Mouse (Mus musculus) small intestine, adult 2 months (tissue): Measurements from ENCODE around the gene Nfu1. TPM values are rescaled to one million over a fixed set of nuclear protein-coding genes. Genes with fewer than 3 reads are reported as not detected.

Experiments used
- H3K27ac ChIP-seq: fragments of 200-500 bp; 2 replicates; pipeline ENCODE4 v1.5.1; 2012; ENCODE audit warnings: low read depth, low read length, control low read depth, inconsistent platforms; ENCODE audit not compliant: insufficient read depth
- H3K27me3 ChIP-seq: fragments of 200-500 bp; 2 replicates; pipeline ENCODE4 v1.6.1; 2012; ENCODE audit warnings: mild to moderate bottlenecking, moderate library complexity, low read length, inconsistent platforms; ENCODE audit not compliant: control insufficient read depth, insufficient read depth
- H3K36me3 ChIP-seq: fragments of 200-500 bp; 2 replicates; pipeline ENCODE4 v1.6.1; 2012; ENCODE audit warnings: mild to moderate bottlenecking, low read length, control low read depth, inconsistent platforms; ENCODE audit not compliant: control insufficient read depth, insufficient read depth
- H3K4me1 ChIP-seq: fragments of 200-500 bp; 2 replicates; pipeline ENCODE4 v1.6.1; 2012; ENCODE audit warnings: low read length, inconsistent platforms, mixed read lengths; ENCODE audit not compliant: control insufficient read depth, insufficient read depth, insufficient read length
- H3K4me3 ChIP-seq: fragments of 200-500 bp; 2 replicates; pipeline ENCODE4 v1.5.1; 2012; ENCODE audit warnings: low read depth, mild to moderate bottlenecking, control low read depth, inconsistent platforms, low read length, moderate library complexity
- CTCF ChIP-seq: fragments of 200-500 bp; IDR thresholded peaks from 2 replicates; pipeline ENCODE4 v1.5.1; 2012; ENCODE audit warnings: low read depth, mild to moderate bottlenecking, control low read depth, inconsistent platforms, low read length, moderate library complexity, mixed read lengths; ENCODE audit not compliant: insufficient replicate concordance, insufficient read length; ENCODE audit errors: extremely low read depth
- POLR2A ChIP-seq: fragments of 200-500 bp; IDR thresholded peaks from 2 replicates; pipeline ENCODE4 v1.6.1; 2012; ENCODE audit warnings: low read depth, mild to moderate bottlenecking, control low read depth, inconsistent platforms, low read length, moderate library complexity
- whole genome bisulfite sequencing: fragments of 180-500 bp; shearing (Covaris S2); methylation state at CpG from one replicate; pipeline ENCODE4 v1.1.7; 2018; 5-methylcytosine and 5-hydroxymethylcytosine counted together
- polyA plus RNA-seq: library from polyadenylated mRNA; depleted of rRNA; stranded (reverse); fragments of >200 nt; gene quantifications from 2 replicates; pipeline ENCODE4 v1.2.3, GENCODE M21; 2012; rRNA removed

The Nfu1 gene
- 12.9 and 36.3 TPM in 2 replicates for polyA plus RNA-seq

DNA sequence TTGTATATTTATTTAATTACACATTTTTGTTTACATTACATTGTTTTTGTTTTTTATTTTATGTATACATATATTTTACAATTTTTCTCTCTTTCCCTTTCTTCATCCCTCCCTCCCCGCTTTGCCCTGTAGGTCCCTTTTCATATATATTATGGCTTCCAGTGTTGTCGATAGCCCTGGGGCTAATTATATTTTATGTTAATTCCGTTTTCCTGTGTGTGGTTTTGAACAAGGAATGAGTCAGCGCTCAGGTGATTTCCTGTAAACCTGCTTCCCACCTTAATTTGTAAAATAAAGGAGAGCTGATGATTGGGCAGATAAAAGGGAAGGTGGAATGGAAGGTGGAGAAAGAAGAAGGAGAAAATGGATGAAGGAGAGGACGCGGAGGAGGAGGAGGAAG, at the start of gene Nfu1:
Nfu1 (plus strand) TSS at position 350 of the 400 bp plus-strand sequence.
- Histone ChIP-seq H3K4me1 (peaks cover 2% of the 10 kb centered on the region; the same call in 1 of the 2 replicates), H3K27me3 (no peaks in the 10 kb centered on the region), H3K27ac (peak within 1 kb of the TSS; percentile 67), H3K36me3 (0 out of 2 replicates have a peak, but pooled peaks cover 4% of the 10 kb centered on the region), H3K4me3 (peak within 1 kb of the TSS; percentile 77)
- TF ChIP-seq CTCF (no peak), POLR2A (no peak)
- WGBS, result 71% methylated on average over 6 of the region's 6 CpGs

- H3K27me3 ChIP-seq, result no peaks in the 10 kb centered on the region
- no peak for TF ChIP-seq CTCF
- no peak for TF ChIP-seq POLR2A
- WGBS, result 78% methylated on average over 7 of the region's 7 CpGs
- peak overlapping the region; percentile 21; the same call in 1 of the 2 replicates for H3K27ac ChIP-seq
- H3K4me3 ChIP-seq, result no peak overlapping the region
- H3K4me1 ChIP-seq, result peaks cover 3% of the 10 kb centered on the region; the same call in 1 of the 2 replicates
- H3K36me3 ChIP-seq, result peaks cover 57% of the 10 kb centered on the region
Observed at GRCm38 (mm10) chr6:86963987-86964685, 44.9 kb upstream of the Nfu1 start.

- H3K36me3 ChIP-seq, result peaks cover 45% of the 10 kb centered on the region
- no peak overlapping the region for H3K4me3 ChIP-seq
- H3K27ac ChIP-seq, result no peak overlapping the region
- 80% methylated on average over 2 of the region's 2 CpGs for WGBS
- no peak for TF ChIP-seq CTCF
- no peak for TF ChIP-seq POLR2A
- H3K27me3 ChIP-seq, result no peaks in the 10 kb centered on the region
- H3K4me1 ChIP-seq, result peaks cover 3% of the 10 kb centered on the region; the same call in 1 of the 2 replicates
Observed at GRCm38 (mm10) chr6:86967166-86967565, 41.9 kb upstream of the Nfu1 start.

DNA sequence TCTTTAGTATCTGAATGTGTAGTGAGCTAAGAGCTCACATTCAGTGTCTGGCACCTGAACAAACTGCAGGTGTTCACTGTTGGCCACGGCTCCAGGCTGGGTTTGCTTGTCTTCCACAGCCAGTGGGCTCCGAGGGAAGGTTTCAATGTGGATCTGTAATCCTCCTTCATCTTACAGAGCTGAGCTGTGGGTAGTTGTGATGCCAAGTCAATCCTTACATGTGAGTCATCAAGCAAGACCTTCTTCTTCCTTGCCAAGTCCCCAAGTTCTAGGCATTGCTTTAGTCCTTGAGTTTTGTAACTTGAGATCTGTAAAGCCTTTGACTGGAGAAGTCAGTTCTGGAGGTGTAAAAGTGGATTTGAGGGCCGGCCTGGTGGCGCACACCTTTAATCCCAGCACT, 35.1 kb upstream of the Nfu1 start:
- TF ChIP-seq POLR2A, result no peak
- TF ChIP-seq CTCF, result no peak
- Histone ChIP-seq H3K4me1 (no peaks in the 10 kb centered on the region), H3K27me3 (no peaks in the 10 kb centered on the region), H3K27ac (no peak overlapping the region), H3K36me3 (peaks cover 15% of the 10 kb centered on the region), H3K4me3 (no peak overlapping the region)
- WGBS, result 95% methylated on average over 4 of the region's 4 CpGs

GRCm38 (mm10) chr6:86978156-86978908, 30.7 kb upstream of the Nfu1 start:
- H3K27me3 ChIP-seq, result no peaks in the 10 kb centered on the region
- peaks cover 11% of the 10 kb centered on the region for H3K36me3 ChIP-seq
- H3K27ac ChIP-seq, result no peak overlapping the region
- no peak for TF ChIP-seq CTCF
- TF ChIP-seq POLR2A, result no peak
- H3K4me1 ChIP-seq, result no peaks in the 10 kb centered on the region
- H3K4me3 ChIP-seq, result no peak overlapping the region
- 56% methylated on average over 8 of the region's 8 CpGs for WGBS

- Histone ChIP-seq H3K27me3 (no peaks in the 10 kb centered on the region), H3K27ac (no peak overlapping the region), H3K4me3 (no peak overlapping the region), H3K4me1 (no peaks in the 10 kb centered on the region), H3K36me3 (peaks cover 11% of the 10 kb centered on the region)
- 55% methylated on average over 6 of the region's 6 CpGs for WGBS
- TF ChIP-seq POLR2A (no peak), CTCF (no peak)
Observed at GRCm38 (mm10) chr6:86978909-86979265, 30.1 kb upstream of the Nfu1 start.

DNA sequence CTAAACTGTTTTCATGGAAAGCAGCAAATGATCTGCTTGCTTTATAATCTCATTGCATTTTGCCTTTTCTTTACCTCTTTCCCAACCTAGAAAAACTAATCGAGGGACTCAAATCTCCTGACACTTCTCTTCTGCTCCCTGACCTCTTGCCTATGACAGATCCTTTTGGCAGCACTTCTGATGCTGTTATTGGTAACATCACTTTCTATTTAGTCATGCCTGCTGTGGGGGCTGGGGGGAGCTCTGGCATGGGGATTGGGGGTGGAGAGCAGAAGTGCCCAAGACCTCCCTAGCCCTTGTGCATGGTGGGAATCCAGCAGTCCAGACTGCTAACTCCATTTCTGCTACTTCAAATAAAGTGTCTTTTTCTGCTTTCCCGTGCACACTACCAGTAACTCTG, 27.8 kb upstream of the Nfu1 start:
- Histone ChIP-seq H3K4me1 (no peaks in the 10 kb centered on the region), H3K27me3 (no peaks in the 10 kb centered on the region), H3K27ac (no peak overlapping the region), H3K4me3 (no peak overlapping the region), H3K36me3 (peaks cover 15% of the 10 kb centered on the region)
- 90% methylated on average over 2 of the region's 2 CpGs for WGBS
- TF ChIP-seq CTCF (no peak), POLR2A (no peak)
